Mouse (Mus musculus) liver, postnatal 0 days (tissue): ENCODE results near the gene Kalrn. TPM values are rescaled to one million over a fixed set of nuclear protein-coding genes. Genes with fewer than 3 reads are reported as not detected.

Experiments used
- ATAC-seq: fragments of 200-750 bp; cut with Nextera tagmentation; 2 replicates; pipeline ENCODE4 v1.8.0; 2017; ENCODE audit warnings: mild to moderate bottlenecking, moderate library complexity
- DNase-seq: peaks from one replicate; pipeline ENCODE4 v3.0.0-alpha.2; 2016
- H3K27ac ChIP-seq: fragments of 300-500 bp; sonication (generic); 2 replicates; pipeline ENCODE4 v1.5.1; 2014; ENCODE audit warnings: antibody characterized with exemption, moderate library complexity, mild to moderate bottlenecking, low read depth
- H3K27me3 ChIP-seq: fragments of 300-500 bp; sonication (generic); 2 replicates; pipeline ENCODE4 v1.6.1; 2014; ENCODE audit warnings: low read length, control low read depth, mixed read lengths; ENCODE audit not compliant: insufficient read depth
- H3K36me3 ChIP-seq: fragments of 300-500 bp; sonication (generic); replicated peaks from 2 replicates; pipeline ENCODE4 v1.6.1; 2014; ENCODE audit warnings: mild to moderate bottlenecking, control low read depth, low read length, moderate library complexity, mixed read lengths; ENCODE audit not compliant: insufficient read depth
- H3K4me1 ChIP-seq: fragments of 300-500 bp; sonication (generic); 2 replicates; pipeline ENCODE4 v1.6.1; 2014; ENCODE audit warnings: antibody characterized with exemption, mild to moderate bottlenecking, control low read depth; ENCODE audit not compliant: insufficient read depth
- H3K4me2 ChIP-seq: fragments of 300-500 bp; sonication (generic); 2 replicates; pipeline ENCODE4 v1.6.1; 2014; ENCODE audit warnings: low read depth, mild to moderate bottlenecking, low read length, moderate library complexity, mixed read lengths
- H3K4me3 ChIP-seq: fragments of 300-500 bp; sonication (generic); 2 replicates; pipeline ENCODE4 v1.5.1; 2014; ENCODE audit warnings: low read depth, low read length
- H3K9ac ChIP-seq: fragments of 300-500 bp; sonication (generic); replicated peaks from 2 replicates; pipeline ENCODE4 v1.6.1; 2014; ENCODE audit warnings: mild to moderate bottlenecking, moderate library complexity
- H3K9me3 ChIP-seq: fragments of 300-500 bp; sonication (generic); 2 replicates; pipeline ENCODE4 v1.6.1; 2016; ENCODE audit warnings: mild to moderate bottlenecking, control low read depth, low read length, mixed read lengths
- CTCF ChIP-seq: sonication (generic); IDR thresholded peaks from 2 replicates; pipeline ENCODE4 v1.5.1; 2016; ENCODE audit warnings: antibody characterized with exemption, low read depth
- EP300 ChIP-seq: IDR thresholded peaks from 2 replicates; pipeline ENCODE4 v1.6.1; 2016; ENCODE audit warnings: antibody characterized with exemption, low read depth, mild to moderate bottlenecking
- WGBS: fragments of 180-500 bp; shearing (Covaris S2); extraction: QIAGEN DNeasy Blood & Tissue Kit; methylation state at CpG from one replicate; pipeline ENCODE4 v1.1.7; 2014; ENCODE audit not compliant: insufficient replicate concordance; 5-methylcytosine and 5-hydroxymethylcytosine counted together
- polyA plus RNA-seq: library from polyadenylated mRNA; unstranded; fragments of >200 nt; fragmentation: Nextera tagmentation; extraction: Ambion mirVana; gene quantifications from 2 replicates; pipeline ENCODE4 v1.2.1, GENCODE M21; 2015

Kalrn gene
- polyA plus RNA-seq, 1 experiment from 2014 or later = 16.7 TPM

DNA sequence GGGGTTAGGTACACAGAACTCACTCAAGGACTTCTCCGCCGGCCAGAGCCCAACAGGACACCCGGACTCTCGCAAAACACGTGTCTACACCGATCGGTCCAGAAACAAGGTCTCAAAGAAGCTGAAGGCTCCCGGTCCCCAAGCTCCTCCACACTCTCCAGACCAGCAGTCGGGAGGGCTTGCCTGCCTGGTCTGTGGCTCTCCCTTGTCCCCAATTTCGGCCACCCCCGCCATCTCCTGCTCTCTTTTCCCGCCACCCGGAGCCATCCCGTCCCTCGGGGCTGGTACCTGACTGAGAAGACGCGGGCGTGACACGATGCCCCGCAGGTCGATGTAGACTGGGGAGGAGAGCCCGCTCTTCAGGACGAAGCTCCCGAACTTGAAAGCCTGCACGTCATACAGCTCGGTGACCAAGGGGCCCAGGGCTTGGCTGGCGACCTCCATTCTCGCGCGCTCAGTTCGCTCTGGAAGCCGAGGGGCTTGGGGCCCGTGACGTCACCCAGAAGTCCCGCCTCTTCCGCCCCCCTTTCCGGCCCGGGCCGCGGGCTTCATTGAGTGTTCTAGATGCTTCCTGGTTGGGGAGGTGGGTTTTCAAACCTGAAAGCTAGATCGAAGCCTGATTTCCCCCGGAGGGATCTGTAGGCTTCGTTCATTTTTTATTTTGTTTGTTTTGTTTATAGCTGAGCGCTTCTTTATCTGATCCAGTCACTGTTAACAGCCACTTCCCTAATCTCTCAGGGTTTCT, 606.6 kb downstream of the Kalrn start, which contains the start of gene Umps:
Gene Umps (minus strand): TSS at position 501 of the 745 bp plus-strand sequence.
- peak; percentile 86 for ATAC-seq
- H3K9me3 ChIP-seq = no peaks in the 10 kb centered on the region
- H3K27me3 ChIP-seq = no peaks in the 10 kb centered on the region
- peak within 1 kb of the TSS; percentile 91 for H3K4me2 ChIP-seq
- peak within 1 kb of the TSS; percentile 73 for H3K27ac ChIP-seq
- peak within 1 kb of the TSS; percentile 89 for H3K4me3 ChIP-seq
- TF ChIP-seq CTCF (no peak), EP300 (no peak)
- H3K4me1 ChIP-seq = peaks cover 15% of the 10 kb centered on the region
- peak; percentile 86 for DNase-seq
- peaks cover 14% of the 10 kb centered on the region for H3K36me3 ChIP-seq
- WGBS = 1% methylated on average over 44 of the region's 44 CpGs
- peak within 1 kb of the TSS; percentile 76 for H3K9ac ChIP-seq

DNA sequence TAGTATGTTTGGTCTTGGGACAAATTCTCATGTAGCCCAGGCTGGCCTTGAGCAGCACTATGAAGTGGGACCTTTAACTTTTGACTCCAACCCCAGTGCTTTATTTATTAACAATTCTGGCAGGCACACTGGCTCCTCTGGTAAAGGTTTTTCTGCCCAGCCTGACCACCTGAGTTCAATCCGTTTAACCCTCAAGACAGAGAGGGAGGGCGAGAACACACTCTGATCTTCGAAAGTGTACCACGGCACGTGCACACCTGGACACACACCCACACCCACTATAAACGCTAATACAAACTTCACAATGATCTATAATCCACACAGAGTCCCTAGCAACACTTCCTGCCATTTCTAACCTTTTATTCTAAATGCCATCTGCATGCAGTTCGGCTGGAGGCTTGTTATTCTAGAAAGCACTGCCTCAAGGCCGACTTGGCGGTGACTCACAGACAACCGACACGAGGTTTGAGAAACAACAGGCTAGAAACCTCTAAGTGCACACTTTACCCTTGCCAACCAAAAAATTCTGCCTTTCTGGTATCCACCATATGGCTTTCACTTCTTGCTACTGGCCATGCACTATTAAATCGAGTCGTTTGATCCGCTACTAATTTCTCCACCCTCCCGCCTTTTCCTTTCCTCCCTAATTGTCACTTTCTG, 607.3 kb downstream of the Kalrn start:
- Histone ChIP-seq H3K9me3 (no peaks in the 10 kb centered on the region), H3K4me1 (peaks cover 15% of the 10 kb centered on the region), H3K27ac (peak overlapping the region; percentile 73), H3K4me2 (peak overlapping the region; percentile 91), H3K36me3 (peaks cover 20% of the 10 kb centered on the region), H3K4me3 (peak overlapping the region; percentile 89), H3K27me3 (no peaks in the 10 kb centered on the region), H3K9ac (peak overlapping the region; percentile 76)
- DNase-seq = no peak
- no peak for ATAC-seq
- TF ChIP-seq CTCF (no peak), EP300 (no peak)
- 4% methylated on average over 15 of the region's 15 CpGs for WGBS

DNA sequence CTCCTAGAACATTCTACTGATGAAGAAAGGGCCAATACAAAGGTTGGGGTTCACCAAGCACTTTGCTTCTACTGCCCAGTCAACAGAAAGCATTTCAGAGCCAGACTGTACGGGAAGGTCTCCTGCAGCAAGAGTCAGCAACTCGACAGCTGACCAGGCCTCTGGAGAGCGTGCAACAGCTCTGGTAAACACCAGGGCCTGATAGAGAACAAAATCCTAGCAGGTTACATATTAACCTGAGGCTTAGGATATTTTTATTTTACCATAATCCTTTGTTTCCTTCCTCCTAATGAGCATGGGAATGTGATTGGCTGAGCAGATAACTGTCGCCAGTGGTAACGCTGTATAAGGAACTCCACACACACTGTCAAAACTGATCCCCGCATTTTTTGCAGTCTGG, 609.8 kb downstream of the Kalrn start:
- Histone ChIP-seq H3K4me3 (no peak overlapping the region), H3K9ac (no peak overlapping the region), H3K27me3 (no peaks in the 10 kb centered on the region), H3K9me3 (no peaks in the 10 kb centered on the region), H3K4me2 (no peak overlapping the region), H3K4me1 (peaks cover 15% of the 10 kb centered on the region), H3K36me3 (peaks cover 39% of the 10 kb centered on the region), H3K27ac (0 out of 2 replicates have a peak overlapping the region, but pooled peaks have one; percentile 23)
- 58% methylated on average over 6 of the region's 6 CpGs for WGBS
- ATAC-seq (peak; percentile 46), DNase-seq (no peak)
- TF ChIP-seq EP300 (no peak), CTCF (no peak)

DNA sequence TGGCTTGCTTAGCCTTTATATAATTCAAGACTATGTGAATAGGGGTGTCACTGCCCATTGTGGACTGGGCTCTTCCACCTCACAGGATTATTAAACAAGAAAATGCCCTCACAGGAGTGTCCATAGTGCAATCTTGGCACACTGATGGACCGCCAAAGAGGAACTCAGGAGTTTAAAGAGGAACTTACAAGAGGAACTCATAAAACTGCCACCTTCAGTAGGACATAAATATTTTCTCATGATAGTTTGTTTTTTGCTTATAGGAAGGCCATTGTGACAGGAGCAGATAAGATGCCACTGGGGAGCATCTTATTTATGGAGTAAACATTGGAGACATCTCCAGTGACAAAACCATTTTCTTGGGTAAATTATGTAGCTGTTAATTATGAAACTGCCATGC, 618.5 kb downstream of the Kalrn start:
- H3K4me2 ChIP-seq = no peak overlapping the region
- no peak overlapping the region for H3K4me3 ChIP-seq
- TF ChIP-seq EP300 (no peak), CTCF (no peak)
- H3K36me3 ChIP-seq = peaks cover 46% of the 10 kb centered on the region
- no peak for DNase-seq
- no peak for ATAC-seq
- 62% methylated on average over 1 of the region's 1 CpGs for WGBS
- no peak overlapping the region for H3K27ac ChIP-seq
- H3K4me1 ChIP-seq = peaks cover 3% of the 10 kb centered on the region
- no peaks in the 10 kb centered on the region for H3K9me3 ChIP-seq
- H3K9ac ChIP-seq = no peak overlapping the region
- H3K27me3 ChIP-seq = no peaks in the 10 kb centered on the region

DNA sequence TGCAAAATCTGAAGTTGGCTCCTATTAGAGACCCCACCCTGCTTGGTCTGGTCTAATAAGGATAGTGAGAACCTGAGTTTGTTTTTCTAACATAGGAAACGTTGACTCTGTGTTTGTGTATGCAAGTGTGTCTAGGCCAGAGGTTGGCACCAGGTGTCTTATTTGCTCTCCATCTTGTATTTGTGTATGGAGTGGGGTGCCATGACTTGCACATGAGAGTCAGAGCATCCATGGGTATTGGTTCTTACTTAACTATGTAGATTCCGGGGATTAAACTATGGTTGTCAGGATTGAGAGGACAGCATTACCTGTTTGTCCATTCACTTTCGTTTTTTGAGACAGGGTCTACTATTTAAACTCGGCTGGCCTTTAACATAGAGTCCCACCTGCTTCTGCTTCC, 620.3 kb downstream of the Kalrn start:
- DNase-seq (no peak), ATAC-seq (no peak)
- TF ChIP-seq CTCF = no peak
- TF ChIP-seq EP300 = no peak
- Histone ChIP-seq H3K9me3 (no peaks in the 10 kb centered on the region), H3K9ac (no peak overlapping the region), H3K27ac (no peak overlapping the region), H3K4me3 (no peak overlapping the region), H3K36me3 (peaks cover 34% of the 10 kb centered on the region), H3K4me1 (peaks cover 3% of the 10 kb centered on the region), H3K27me3 (no peaks in the 10 kb centered on the region), H3K4me2 (no peak overlapping the region)
- 80% methylated on average over 4 of the region's 4 CpGs for WGBS

DNA sequence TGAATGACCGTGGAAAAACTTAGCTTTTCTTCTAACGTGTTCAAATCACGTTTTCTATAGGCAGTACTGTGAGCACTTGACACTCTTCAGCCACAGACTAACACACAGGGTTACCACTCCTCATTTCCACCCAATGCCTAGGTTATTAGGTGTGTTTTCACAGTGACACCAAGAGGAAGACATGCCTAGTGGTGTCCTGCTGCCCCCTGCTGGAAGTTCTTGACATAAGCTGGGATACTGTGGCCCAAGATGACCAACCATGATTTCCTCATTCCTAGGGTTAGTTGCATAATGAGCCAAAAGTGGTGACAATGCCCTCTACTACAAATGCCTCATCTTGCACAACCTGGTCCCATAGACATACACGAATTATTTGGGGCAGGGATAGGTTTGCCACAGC, 622.5 kb downstream of the Kalrn start:
- ATAC-seq = peak; percentile 74
- Histone ChIP-seq H3K4me2 (no peak overlapping the region), H3K9me3 (no peaks in the 10 kb centered on the region), H3K9ac (no peak overlapping the region), H3K4me3 (no peak overlapping the region), H3K27me3 (no peaks in the 10 kb centered on the region), H3K27ac (no peak overlapping the region), H3K4me1 (peaks cover 20% of the 10 kb centered on the region), H3K36me3 (peaks cover 14% of the 10 kb centered on the region)
- WGBS = 24% methylated on average over 4 of the region's 4 CpGs
- TF ChIP-seq EP300 (no peak), CTCF (peak; percentile 99)
- peak; percentile 89 for DNase-seq
